Mouse (Mus musculus) MEL (cell line): ENCODE measurements around the gene Zfp719. TPM values are rescaled to one million over a fixed set of nuclear protein-coding genes. Genes with fewer than 3 reads are reported as not detected.

Experiments used
- DNase-seq: peaks from one replicate; pipeline ENCODE4 v3.0.0; 2011; ENCODE audit warnings: low read depth, low spot score
- H3K27ac ChIP-seq: 2 replicates; pipeline ENCODE4 v1.5.1; 2012; ENCODE audit warnings: low read depth, mild to moderate bottlenecking, control low read depth, low read length, moderate library complexity; ENCODE audit not compliant: control insufficient read depth
- H3K27me3 ChIP-seq, 2 experiments: fragments of 150-350 bp in 1 of 2; sonication (generic) in 1 of 2; 2 replicates each; pipeline ENCODE4 v1.6.1; 2012; ENCODE audit warnings: low read length in 2 of 2, mild to moderate bottlenecking in 2 of 2, improper control_type of control experiment in 1 of 2, moderate library complexity in 1 of 2; ENCODE audit not compliant: insufficient read depth in 2 of 2, control insufficient read depth in 1 of 2
- H3K36me3 ChIP-seq, 2 experiments: 2 replicates each; pipeline ENCODE4 v1.6.1; 2012 to 2014; ENCODE audit warnings: low read length in 2 of 2, improper control_type of control experiment in 1 of 2, inconsistent platforms in 1 of 2, mild to moderate bottlenecking in 1 of 2; ENCODE audit not compliant: insufficient read depth in 2 of 2, control insufficient read depth in 1 of 2
- H3K4me1 ChIP-seq, 2 experiments: fragments of 150-350 bp in 1 of 2; sonication (generic) in 1 of 2; 2 replicates each; pipeline ENCODE4 v1.6.1; 2012; ENCODE audit warnings: low read length in 2 of 2, improper control_type of control experiment in 1 of 2, mild to moderate bottlenecking in 1 of 2; ENCODE audit not compliant: insufficient read depth in 2 of 2, control insufficient read depth in 1 of 2
- H3K4me3 ChIP-seq, 2 experiments: fragments of 150-350 bp in 1 of 2; sonication (generic) in 1 of 2; 2 replicates each; pipeline ENCODE4 v1.5.1; 2012; ENCODE audit warnings: low read depth in 2 of 2, low read length in 2 of 2, mild to moderate bottlenecking in 2 of 2, moderate library complexity in 2 of 2, control low read depth in 1 of 2, improper control_type of control experiment in 1 of 2; ENCODE audit not compliant: control insufficient read depth in 1 of 2, insufficient read depth in 1 of 2
- H3K79me2 ChIP-seq: 2 replicates; pipeline ENCODE4 v1.6.1; 2012; ENCODE audit warnings: mild to moderate bottlenecking, low read length, moderate library complexity; ENCODE audit not compliant: control insufficient read depth, poor library complexity, insufficient read depth
- H3K9ac ChIP-seq: 2 replicates; pipeline ENCODE4 v1.6.1; 2012; ENCODE audit warnings: low read depth, mild to moderate bottlenecking, control low read depth, low read length, moderate library complexity; ENCODE audit not compliant: control insufficient read depth, poor library complexity, severe bottlenecking
- H3K9me3 ChIP-seq: fragments of 150-350 bp; sonication (generic); replicated peaks from 2 replicates; pipeline ENCODE4 v1.6.1; 2012; ENCODE audit warnings: mild to moderate bottlenecking, low read length, improper control_type of control experiment, moderate library complexity; ENCODE audit not compliant: insufficient read depth
- CHD1 ChIP-seq: IDR thresholded peaks from 2 replicates; pipeline ENCODE4 v1.6.1; 2012; ENCODE audit warnings: low read depth, mild to moderate bottlenecking, inconsistent platforms, low read length, improper control_type of control experiment
- CHD2 ChIP-seq: IDR thresholded peaks from 2 replicates; pipeline ENCODE4 v1.6.1; 2011; ENCODE audit warnings: low read length, improper control_type of control experiment
- CTCF ChIP-seq, 3 experiments: IDR thresholded peaks in 2 of 3; conservative IDR thresholded peaks in 1 of 3; 2 replicates each; pipeline ENCODE4 v1.5.1; 2011 to 2012; ENCODE audit warnings: low read length in 3 of 3, low read depth in 2 of 3, mild to moderate bottlenecking in 2 of 3, improper control_type of control experiment in 1 of 3, inconsistent platforms in 1 of 3, mixed read lengths in 1 of 3, moderate library complexity in 1 of 3; ENCODE audit not compliant: control insufficient read depth in 1 of 3, insufficient read depth in 1 of 3, poor library complexity in 1 of 3, severe bottlenecking in 1 of 3
- E2F4 ChIP-seq: IDR thresholded peaks from 2 replicates; pipeline ENCODE4 v1.6.1; 2011; ENCODE audit warnings: low read depth, low read length, improper control_type of control experiment, borderline replicate concordance
- ELF1 ChIP-seq: IDR thresholded peaks from 2 replicates; pipeline ENCODE4 v1.6.1; 2014; ENCODE audit warnings: low read depth, mild to moderate bottlenecking, inconsistent platforms, low read length, improper control_type of control experiment, moderate library complexity
- EP300 ChIP-seq, 2 experiments: IDR thresholded peaks; 2 replicates each; pipeline ENCODE4 v1.6.1; 2011; ENCODE audit warnings: improper control_type of control experiment in 2 of 2, low read length in 2 of 2, low read depth in 1 of 2, mild to moderate bottlenecking in 1 of 2
- ETS1 ChIP-seq: IDR thresholded peaks from 2 replicates; pipeline ENCODE4 v1.6.1; 2012; ENCODE audit warnings: low read depth, mild to moderate bottlenecking, inconsistent platforms, low read length, improper control_type of control experiment, moderate library complexity
- GABPA ChIP-seq: IDR thresholded peaks from 2 replicates; pipeline ENCODE4 v1.6.1; 2012; ENCODE audit warnings: low read depth, mild to moderate bottlenecking, inconsistent platforms, low read length, improper control_type of control experiment, moderate library complexity
- GATA1 ChIP-seq: IDR thresholded peaks from 2 replicates; pipeline ENCODE4 v1.6.1; 2011; ENCODE audit warnings: low read depth, low read length, improper control_type of control experiment
- HCFC1 ChIP-seq: IDR thresholded peaks from 2 replicates; pipeline ENCODE4 v1.6.1; 2012; ENCODE audit warnings: low read depth, mild to moderate bottlenecking, inconsistent platforms, low read length, improper control_type of control experiment, moderate library complexity
- JUND ChIP-seq: IDR thresholded peaks from 2 replicates; pipeline ENCODE4 v1.6.1; 2011; ENCODE audit warnings: low read depth, mild to moderate bottlenecking, improper control_type of control experiment, low read length
- KAT2A ChIP-seq: conservative IDR thresholded peaks from 2 replicates; pipeline ENCODE4 v1.6.1; 2012; ENCODE audit warnings: low read depth, low read length, improper control_type of control experiment, inconsistent platforms
- MAFK ChIP-seq: IDR thresholded peaks from 2 replicates; pipeline ENCODE4 v1.6.1; 2011; ENCODE audit warnings: low read depth, mild to moderate bottlenecking, low read length, improper control_type of control experiment, borderline replicate concordance
- MAX ChIP-seq: IDR thresholded peaks from 2 replicates; pipeline ENCODE4 v1.6.1; 2011; ENCODE audit warnings: low read length, improper control_type of control experiment
- MAZ ChIP-seq: IDR thresholded peaks from 2 replicates; pipeline ENCODE4 v1.6.1; 2012; ENCODE audit warnings: low read depth, mild to moderate bottlenecking, inconsistent platforms, low read length, improper control_type of control experiment
- MEF2A ChIP-seq: IDR thresholded peaks from 2 replicates; pipeline ENCODE4 v1.6.1; 2014; ENCODE audit warnings: low read depth, mild to moderate bottlenecking, inconsistent platforms, low read length, improper control_type of control experiment; ENCODE audit not compliant: poor library complexity, insufficient replicate concordance, severe bottlenecking; ENCODE audit errors: extremely low read depth
- MXI1 ChIP-seq: IDR thresholded peaks from 2 replicates; pipeline ENCODE4 v1.6.1; 2011; ENCODE audit warnings: mild to moderate bottlenecking, low read depth, low read length, improper control_type of control experiment
- MYB ChIP-seq: IDR thresholded peaks from 2 replicates; pipeline ENCODE4 v1.6.1; 2011; ENCODE audit warnings: mild to moderate bottlenecking, low read depth, low read length, improper control_type of control experiment
- MYC ChIP-seq: IDR thresholded peaks from 2 replicates; pipeline ENCODE4 v1.6.1; 2011; ENCODE audit warnings: low read depth, mild to moderate bottlenecking, low read length, improper control_type of control experiment, moderate library complexity
- NRF1 ChIP-seq: IDR thresholded peaks from 2 replicates; pipeline ENCODE4 v1.6.1; 2014; ENCODE audit warnings: low read depth, mild to moderate bottlenecking, inconsistent platforms, low read length, improper control_type of control experiment, moderate library complexity; ENCODE audit not compliant: poor library complexity, insufficient read depth, severe bottlenecking
- POLR2A ChIP-seq, 2 experiments: IDR thresholded peaks; 2 replicates each; pipeline ENCODE4 v1.6.1; 2011 to 2012; ENCODE audit warnings: low read length in 2 of 2, mild to moderate bottlenecking in 2 of 2, control low read depth in 1 of 2, improper control_type of control experiment in 1 of 2, low read depth in 1 of 2, moderate library complexity in 1 of 2; ENCODE audit not compliant: control insufficient read depth in 1 of 2, insufficient read depth in 1 of 2, poor library complexity in 1 of 2
- POLR2AphosphoS2 ChIP-seq: IDR thresholded peaks from 2 replicates; pipeline ENCODE4 v1.6.1; 2011; ENCODE audit warnings: low read length, improper control_type of control experiment
- POLR2AphosphoS5 ChIP-seq: IDR thresholded peaks from 2 replicates; pipeline ENCODE4 v1.6.1; 2012; ENCODE audit warnings: low read depth, borderline replicate concordance, mild to moderate bottlenecking, inconsistent platforms, low read length, moderate library complexity, mixed read lengths
- RAD21 ChIP-seq: IDR thresholded peaks from 2 replicates; pipeline ENCODE4 v1.6.1; 2011; ENCODE audit warnings: mild to moderate bottlenecking, low read depth, low read length, improper control_type of control experiment
- RCOR1 ChIP-seq: IDR thresholded peaks from 2 replicates; pipeline ENCODE4 v1.6.1; 2012; ENCODE audit warnings: low read depth, mild to moderate bottlenecking, inconsistent platforms, low read length, improper control_type of control experiment
- SIN3A ChIP-seq: IDR thresholded peaks from 2 replicates; pipeline ENCODE4 v1.6.1; 2012; ENCODE audit warnings: low read length, improper control_type of control experiment, inconsistent platforms
- SMC3 ChIP-seq: IDR thresholded peaks from 2 replicates; pipeline ENCODE4 v1.6.1; 2011; ENCODE audit warnings: low read depth, low read length, improper control_type of control experiment
- TAL1 ChIP-seq: IDR thresholded peaks from 2 replicates; pipeline ENCODE4 v1.6.1; 2012; ENCODE audit warnings: mild to moderate bottlenecking, inconsistent platforms, low read length, moderate library complexity, mixed read lengths
- TBP ChIP-seq: IDR thresholded peaks from 2 replicates; pipeline ENCODE4 v1.8.0; 2011; ENCODE audit warnings: low read depth, low read length, improper control_type of control experiment
- TCF12 ChIP-seq: IDR thresholded peaks from 2 replicates; pipeline ENCODE4 v1.6.1; 2014; ENCODE audit warnings: low read depth, mild to moderate bottlenecking, inconsistent platforms, low read length, improper control_type of control experiment, moderate library complexity
- USF1 ChIP-seq: IDR thresholded peaks from 2 replicates; pipeline ENCODE4 v1.6.1; 2014; ENCODE audit warnings: low read depth, mild to moderate bottlenecking, inconsistent platforms, low read length, improper control_type of control experiment, moderate library complexity
- USF2 ChIP-seq, 2 experiments: IDR thresholded peaks; 2 replicates each; pipeline ENCODE4 v1.6.1; 2011 to 2012; ENCODE audit warnings: improper control_type of control experiment in 2 of 2, low read length in 2 of 2, borderline replicate concordance in 1 of 2, inconsistent platforms in 1 of 2, low read depth in 1 of 2, mild to moderate bottlenecking in 1 of 2; ENCODE audit not compliant: insufficient read depth in 1 of 2
- ZC3H11A ChIP-seq: IDR thresholded peaks from 2 replicates; pipeline ENCODE4 v1.6.1; 2012; ENCODE audit warnings: low read depth, mild to moderate bottlenecking, inconsistent platforms, low read length, improper control_type of control experiment
- ZMIZ1 ChIP-seq: IDR thresholded peaks from 2 replicates; pipeline ENCODE4 v1.6.1; 2012; ENCODE audit warnings: low read depth, mild to moderate bottlenecking, inconsistent platforms, low read length, improper control_type of control experiment, moderate library complexity
- ZNF384 ChIP-seq: IDR thresholded peaks from 2 replicates; pipeline ENCODE4 v1.6.1; 2012; ENCODE audit warnings: low read depth, mild to moderate bottlenecking, inconsistent platforms, low read length, improper control_type of control experiment
- polyA plus RNA-seq, 2 experiments: library from polyadenylated mRNA; stranded (reverse) in 1 of 2; unstranded in 1 of 2; fragments of >175 nt in 1 of 2; fragments of >200 nt in 1 of 2; gene quantifications; 2 replicates each; pipeline versions ENCODE4 v1.2.1 to v1.2.4; 2012; ENCODE audit warnings: low replicate concordance in 2 of 2, low read depth in 1 of 2; ENCODE audit not compliant: insufficient read length in 2 of 2, insufficient read depth in 1 of 2, missing spikeins in 1 of 2
- total RNA-seq: library from RNA; depleted of rRNA; stranded (reverse); fragments of 300-350 nt; gene quantifications from 2 replicates; pipeline ENCODE4 v1.2.3, GENCODE M21; 2012; rRNA removed

Zfp719 gene
- total RNA-seq (3.6 and 5.5 TPM in 2 replicates), polyA plus RNA-seq (1 to 10 TPM in 1 of 2 experiments, not detected in 1; 1.9 TPM)

- H3K27me3 ChIP-seq: no peaks in the 10 kb centered on the region
- DNase-seq: peak; percentile 96
- peak within 1 kb of the TSS; percentile 66 to 95 for H3K4me3 ChIP-seq
- H3K36me3 ChIP-seq: no peaks in the 10 kb centered on the region; a peak in 1 of 4 replicates
- peaks cover 20% of the 10 kb centered on the region for H3K79me2 ChIP-seq
- peak within 1 kb of the TSS; percentile 32 for H3K27ac ChIP-seq
- H3K9me3 ChIP-seq: no peaks in the 10 kb centered on the region; the same call in 1 of the 2 replicates
- peak within 1 kb of the TSS; percentile 62 for H3K9ac ChIP-seq
- H3K4me1 ChIP-seq: peaks cover 3% of the 10 kb centered on the region in 2 experiments; a peak in 3 of 4 replicates
- TF ChIP-seq HCFC1 (peak; percentile 90), USF2 (IDR thresholded peaks at IDR 0.05; ENCODE audit: borderline replicate concordance in 1 of 2, insufficient read depth in 1 of 2, low read depth in 1 of 2, low read length in 2 of 2) (no peak), GABPA (no peak), POLR2AphosphoS2 (peak; percentile 38; the same call in 1 of the 2 replicates), KAT2A (peak; percentile 62; the same call in 1 of the 2 replicates), NRF1 (peak; percentile 88), CTCF (IDR thresholded peaks at IDR 0.05 in 2 of 3, conservative IDR thresholded peaks at IDR 0.05 in 1 of 3; ENCODE audit: control insufficient read depth in 1 of 3, insufficient read depth in 1 of 3, low read depth in 2 of 3, low read length in 3 of 3, poor library complexity in 1 of 3, severe bottlenecking in 1 of 3) (no peak), MYB (no peak), MXI1 (peak; percentile 83), SIN3A (peak; percentile 87), MAZ (no peak), MYC (peak; percentile 82), USF1 (no peak), SMC3 (no peak), GATA1 (no peak), JUND (no peak), ZMIZ1 (peak; percentile 54; the same call in 1 of the 2 replicates), RAD21 (no peak), MAX (peak; percentile 64), RCOR1 (no peak; the same call in 1 of the 2 replicates), TBP (peak; percentile 54), POLR2A (IDR thresholded peaks at IDR 0.05; ENCODE audit: control insufficient read depth in 1 of 2, insufficient read depth in 1 of 2, low read depth in 1 of 2, low read length in 2 of 2, poor library complexity in 1 of 2) (peak in 1 of 2 experiments; percentile 80; a peak in 2 of 4 replicates), ZC3H11A (no peak), EP300 (IDR thresholded peaks at IDR 0.05; ENCODE audit: low read depth in 1 of 2, low read length in 2 of 2) (no peak), E2F4 (no peak), MAFK (no peak), ZNF384 (peak; percentile 95), MEF2A (0 out of 2 replicates have a peak, but pooled peaks have one; percentile 37), CHD2 (no peak), ELF1 (peak; percentile 84), TCF12 (peak; percentile 25), CHD1 (no peak), TAL1 (no peak), ETS1 (peak; percentile 19; the same call in 1 of the 2 replicates), POLR2AphosphoS5 (no peak)
Measured at GRCm38 (mm10) chr7:43579440-43580171, at the start of gene Zfp719. Gene Zfp719, plus strand, starts transcription at chr7:43579610.
